Mouse (Mus musculus): ENCODE measurements around the gene Rasgef1c. TPM values are rescaled to one million over a fixed set of nuclear protein-coding genes. Genes with fewer than 3 reads are reported as not detected.

Gene Rasgef1c
- polyA plus RNA-seq, 1 experiment from 2014 or later, result 0.13 TPM

- ATAC-seq (replicated peaks; ENCODE audit: insufficient number of reproducible peaks, low FRiP score, low TSS enrichment), result no peak
- Histone ChIP-seq H3K4me2 (peak overlapping the region; percentile 92), H3K4me3 (ENCODE audit: low read depth, low read length) (peak overlapping the region; percentile 86), H3K27me3 (ENCODE audit: control insufficient read depth, insufficient read depth, low read length) (peaks cover 15% of the 10 kb centered on the region), H3K4me1 (ENCODE audit: control insufficient read depth, insufficient read depth, low read length) (0 out of 2 replicates have a peak, but pooled peaks cover 2% of the 10 kb centered on the region), H3K27ac (ENCODE audit: low read depth, low read length) (no peak overlapping the region), H3K9ac (ENCODE audit: low read depth, low read length) (no peak overlapping the region), H3K9me3 (replicated peaks; ENCODE audit: control insufficient read depth, low read length) (no peaks in the 10 kb centered on the region), H3K36me3 (ENCODE audit: control insufficient read depth, insufficient read depth, low read length) (no peaks in the 10 kb centered on the region)
- 54% methylated on average over 3 of the region's 3 CpGs for WGBS (ENCODE audit: insufficient replicate concordance)
Measured at GRCm38 (mm10) chr11:50026521-50027090, 125.0 kb downstream of the Rasgef1c start.

GRCm38 (mm10) chr11:50028416-50028815 lies 126.8 kb downstream of the Rasgef1c start:
- ATAC-seq (replicated peaks; ENCODE audit: insufficient number of reproducible peaks, low FRiP score, low TSS enrichment), result no peak
- Histone ChIP-seq H3K27ac (ENCODE audit: low read depth, low read length) (no peak overlapping the region), H3K4me2 (no peak overlapping the region)

More at GRCm38 (mm10) chr11:50028416-50028815, 126.8 kb downstream of the Rasgef1c start:
- Histone ChIP-seq H3K36me3 (ENCODE audit: control insufficient read depth, insufficient read depth, low read length) (no peaks in the 10 kb centered on the region), H3K9me3 (replicated peaks; ENCODE audit: control insufficient read depth, low read length) (no peaks in the 10 kb centered on the region), H3K27me3 (ENCODE audit: control insufficient read depth, insufficient read depth, low read length) (peaks cover 9% of the 10 kb centered on the region), H3K4me3 (ENCODE audit: low read depth, low read length) (no peak overlapping the region), H3K9ac (ENCODE audit: low read depth, low read length) (no peak overlapping the region), H3K4me1 (ENCODE audit: control insufficient read depth, insufficient read depth, low read length) (0 out of 2 replicates have a peak, but pooled peaks cover 2% of the 10 kb centered on the region)

Small RNAs within 50 kb of the gene (microRNA-seq; reads per million reads assigned to microRNA genes)
- not detected for gene Gm23492 (ENCODE audit: borderline number of aligned reads)

Other genes starting within 250 kb of the Rasgef1c start
- gene Scgb3a1, start 238.2 kb upstream of the Rasgef1c start, polyA plus RNA-seq (2014; fragmentation: Nextera tagmentation; extraction: Ambion mirVana), result 0.86 and 1.1 TPM in 2 replicates
- 35.5 and 38.7 TPM in 2 replicates for gene Cnot6, start 189.1 kb upstream of the Rasgef1c start, polyA plus RNA-seq (2014; fragmentation: Nextera tagmentation; extraction: Ambion mirVana)
- gene Gfpt2, start 107.7 kb upstream of the Rasgef1c start, polyA plus RNA-seq (2014; fragmentation: Nextera tagmentation; extraction: Ambion mirVana), result 13.9 and 18.4 TPM in 2 replicates
- 35.8 and 40.8 TPM in 2 replicates for gene Mapk9, start 55.1 kb upstream of the Rasgef1c start, polyA plus RNA-seq (2014; fragmentation: Nextera tagmentation; extraction: Ambion mirVana)
- 30.3 and 35.2 TPM in 2 replicates for gene Rnf130, start 123.5 kb downstream of the Rasgef1c start, polyA plus RNA-seq (2014; fragmentation: Nextera tagmentation; extraction: Ambion mirVana)
- 20.7 and 27.3 TPM in 2 replicates for gene Tbc1d9b, start 229.6 kb downstream of the Rasgef1c start, polyA plus RNA-seq (2014; fragmentation: Nextera tagmentation; extraction: Ambion mirVana)

Data from heart, embryonic 11.5 days (tissue).